Mouse (Mus musculus): ENCODE measurements around the gene Ciapin1. TPM values are rescaled to one million over a fixed set of nuclear protein-coding genes. Genes with fewer than 3 reads are reported as not detected.

Gene Ciapin1
- polyA plus RNA-seq, 2 experiments: 55.2 to 84.3 TPM

DNA sequence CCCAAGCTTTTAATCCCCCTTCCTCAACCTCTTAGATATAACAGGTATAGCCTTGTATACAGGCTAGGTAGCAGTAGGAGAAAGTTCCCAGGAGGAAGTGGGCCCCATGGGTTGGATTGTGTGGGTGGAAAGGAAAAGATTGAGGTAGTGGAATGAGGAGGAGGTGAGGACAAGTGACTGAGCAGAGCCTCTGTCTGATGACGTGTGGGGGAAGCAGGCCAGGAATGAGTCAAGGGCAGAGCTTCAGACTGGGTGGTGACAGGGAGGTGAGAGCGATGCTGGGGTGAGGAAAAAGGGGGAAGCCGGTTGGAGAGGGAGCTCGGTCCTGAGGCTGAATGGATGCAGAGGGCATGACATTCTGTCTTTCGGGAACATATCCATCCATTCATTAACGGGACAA lies 34.6 kb downstream of the Ciapin1 start:
- Histone ChIP-seq H3K4me2 (replicated peaks; ENCODE audit: low read depth, low read length, severe bottlenecking) (no peak overlapping the region), H3K27me3 (ENCODE audit: control insufficient read depth, insufficient read depth, low read length) (no peaks in the 10 kb centered on the region), H3K9ac (ENCODE audit: low read depth, low read length, severe bottlenecking) (no peak overlapping the region), H3K36me3 (ENCODE audit: control insufficient read depth, insufficient read depth, low read length) (no peaks in the 10 kb centered on the region), H3K27ac (replicated peaks; ENCODE audit: low read depth, low read length) (no peak overlapping the region), H3K9me3 (ENCODE audit: control insufficient read depth, low read length) (no peaks in the 10 kb centered on the region), H3K4me1 (ENCODE audit: control insufficient read depth, insufficient read depth, low read length) (no peaks in the 10 kb centered on the region), H3K4me3 (replicated peaks; ENCODE audit: low read length) (no peak overlapping the region)
- no peak for TF ChIP-seq POLR2A (IDR thresholded peaks at IDR 0.05; ENCODE audit: borderline replicate concordance, extremely low read depth, insufficient read depth, insufficient read length)
- WGBS: 59% methylated on average over 6 of the region's 6 CpGs
- DNase-seq (ENCODE audit: low spot score) (no peak), ATAC-seq (ENCODE audit: low FRiP score, low read depth) (no peak)

DNA sequence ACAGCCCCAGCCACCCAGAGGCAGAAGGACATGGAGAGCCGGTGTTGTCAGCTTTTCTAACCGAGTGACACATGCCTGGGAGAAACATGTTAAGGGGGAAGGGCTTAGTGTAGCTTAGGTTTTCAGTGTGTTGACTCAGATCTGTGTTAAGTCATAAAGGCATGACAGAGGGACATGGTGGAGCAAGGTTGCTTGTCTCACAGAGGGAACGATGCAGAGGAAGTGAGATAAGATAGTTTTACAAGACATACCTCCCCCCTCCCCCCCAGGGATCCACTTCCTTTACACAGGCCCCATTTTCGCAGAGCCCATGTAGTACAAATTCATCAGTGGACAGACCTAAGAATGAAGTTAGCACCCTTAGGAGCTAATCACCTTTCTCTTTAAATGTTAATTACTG lies 35.8 kb downstream of the Ciapin1 start:
- Histone ChIP-seq H3K36me3 (ENCODE audit: control insufficient read depth, insufficient read depth, low read length) (no peaks in the 10 kb centered on the region), H3K4me1 (ENCODE audit: control insufficient read depth, insufficient read depth, low read length) (no peaks in the 10 kb centered on the region), H3K27me3 (ENCODE audit: control insufficient read depth, insufficient read depth, low read length) (no peaks in the 10 kb centered on the region), H3K4me3 (replicated peaks; ENCODE audit: low read length) (no peak overlapping the region), H3K4me2 (replicated peaks; ENCODE audit: low read depth, low read length, severe bottlenecking) (no peak overlapping the region), H3K9ac (ENCODE audit: low read depth, low read length, severe bottlenecking) (no peak overlapping the region), H3K9me3 (ENCODE audit: control insufficient read depth, low read length) (no peaks in the 10 kb centered on the region), H3K27ac (replicated peaks; ENCODE audit: low read depth, low read length) (no peak overlapping the region)
- WGBS: 68% methylated on average over 4 of the region's 4 CpGs
- no peak for DNase-seq (ENCODE audit: low spot score)
- TF ChIP-seq POLR2A (IDR thresholded peaks at IDR 0.05; ENCODE audit: borderline replicate concordance, extremely low read depth, insufficient read depth, insufficient read length): no peak
- no peak for ATAC-seq (ENCODE audit: low FRiP score, low read depth)

DNA sequence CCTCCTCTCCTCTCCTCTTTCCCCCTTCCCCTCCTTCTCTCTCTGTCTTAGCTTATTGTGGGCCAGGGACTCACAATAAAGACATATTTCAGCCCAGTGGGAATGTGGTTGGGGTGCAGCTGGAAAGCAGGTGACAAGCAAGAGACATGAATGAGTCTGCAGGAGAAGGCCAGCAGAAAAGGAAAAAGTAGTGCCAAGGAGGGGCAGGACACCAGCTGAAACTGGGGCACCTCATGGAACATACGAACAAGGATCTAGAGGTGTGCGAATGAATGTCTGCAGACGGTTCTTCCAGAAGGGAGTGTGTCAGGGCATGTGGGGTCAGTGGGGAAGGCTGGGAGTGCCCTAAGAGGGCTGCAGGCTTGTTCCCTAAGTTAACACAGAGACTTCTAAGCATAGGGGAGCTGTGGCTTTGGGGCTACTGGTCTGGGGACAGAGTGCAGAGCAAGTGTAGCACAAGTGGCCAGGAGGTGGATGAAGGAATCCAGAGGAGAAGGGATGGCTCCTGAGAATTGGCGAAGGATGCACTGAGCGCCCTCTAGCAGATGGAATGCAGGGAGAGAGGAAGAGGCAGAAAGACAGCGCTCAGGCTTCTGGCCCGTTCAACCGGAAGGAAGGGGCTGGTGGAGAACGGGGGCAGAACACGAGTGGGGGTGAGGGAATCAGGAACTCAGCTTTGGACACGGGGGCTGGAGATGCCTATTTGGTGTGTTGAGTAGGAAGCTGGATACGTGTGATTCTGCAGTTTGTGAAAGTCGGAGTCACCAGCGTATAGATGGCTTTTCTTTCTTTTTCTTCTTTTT lies 36.7 kb downstream of the Ciapin1 start:
- no peak for TF ChIP-seq POLR2A (IDR thresholded peaks at IDR 0.05; ENCODE audit: borderline replicate concordance, extremely low read depth, insufficient read depth, insufficient read length)
- Histone ChIP-seq H3K9ac (ENCODE audit: low read depth, low read length, severe bottlenecking) (no peak overlapping the region), H3K4me1 (ENCODE audit: control insufficient read depth, insufficient read depth, low read length) (no peaks in the 10 kb centered on the region), H3K4me2 (replicated peaks; ENCODE audit: low read depth, low read length, severe bottlenecking) (no peak overlapping the region), H3K36me3 (ENCODE audit: control insufficient read depth, insufficient read depth, low read length) (no peaks in the 10 kb centered on the region), H3K27ac (replicated peaks; ENCODE audit: low read depth, low read length) (no peak overlapping the region), H3K4me3 (replicated peaks; ENCODE audit: low read length) (no peak overlapping the region), H3K27me3 (ENCODE audit: control insufficient read depth, insufficient read depth, low read length) (no peaks in the 10 kb centered on the region), H3K9me3 (ENCODE audit: control insufficient read depth, low read length) (no peaks in the 10 kb centered on the region)
- 44% methylated on average over 14 of the region's 14 CpGs for WGBS
- ATAC-seq (ENCODE audit: low FRiP score, low read depth) (no peak), DNase-seq (ENCODE audit: low spot score) (no peak)

DNA sequence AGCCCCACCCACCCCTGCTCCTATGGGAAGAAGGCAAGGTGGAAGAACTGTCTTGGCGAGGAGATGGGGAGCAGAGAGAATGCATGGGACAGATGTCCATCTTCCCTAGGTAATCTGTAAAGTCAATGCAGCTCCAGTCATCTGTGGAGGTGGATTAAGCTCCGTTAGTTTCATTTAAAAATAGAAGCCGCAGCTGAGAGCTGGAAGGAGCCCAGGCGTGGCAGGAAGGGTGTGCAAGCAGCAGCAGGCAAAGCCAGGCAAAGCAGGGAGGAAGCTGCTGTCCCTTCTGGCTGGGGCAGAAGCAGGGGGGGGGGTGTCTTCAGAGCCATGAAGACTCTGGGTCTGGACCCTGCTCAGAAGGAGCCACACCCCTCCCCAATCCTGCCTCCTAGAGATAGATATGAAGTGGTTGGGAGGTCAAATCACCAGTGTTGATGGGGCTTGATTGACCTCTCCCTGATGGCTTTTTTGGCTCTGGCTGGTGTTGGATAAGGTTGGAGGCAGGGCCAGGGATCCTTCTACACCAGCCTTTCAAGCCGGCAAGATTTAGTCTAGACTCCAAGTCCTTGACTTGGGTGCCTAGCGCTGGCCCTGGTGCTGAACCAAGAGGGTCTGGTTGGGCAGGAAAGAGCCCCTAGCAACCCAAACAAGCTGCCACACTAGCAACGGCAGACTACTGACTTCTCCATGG lies 37.7 kb downstream of the Ciapin1 start:
- Histone ChIP-seq H3K4me2 (replicated peaks; ENCODE audit: low read depth, low read length, severe bottlenecking) (no peak overlapping the region), H3K4me1 (ENCODE audit: control insufficient read depth, insufficient read depth, low read length) (no peaks in the 10 kb centered on the region), H3K27ac (replicated peaks; ENCODE audit: low read depth, low read length) (no peak overlapping the region), H3K36me3 (ENCODE audit: control insufficient read depth, insufficient read depth, low read length) (no peaks in the 10 kb centered on the region), H3K9me3 (ENCODE audit: control insufficient read depth, low read length) (no peaks in the 10 kb centered on the region), H3K4me3 (replicated peaks; ENCODE audit: low read length) (no peak overlapping the region), H3K9ac (ENCODE audit: low read depth, low read length, severe bottlenecking) (no peak overlapping the region), H3K27me3 (ENCODE audit: control insufficient read depth, insufficient read depth, low read length) (no peaks in the 10 kb centered on the region)
- TF ChIP-seq POLR2A (IDR thresholded peaks at IDR 0.05; ENCODE audit: borderline replicate concordance, extremely low read depth, insufficient read depth, insufficient read length): no peak
- ATAC-seq (ENCODE audit: low FRiP score, low read depth) (no peak), DNase-seq (ENCODE audit: low spot score) (peak; percentile 51)
- WGBS: 62% methylated on average over 7 of the region's 7 CpGs

DNA sequence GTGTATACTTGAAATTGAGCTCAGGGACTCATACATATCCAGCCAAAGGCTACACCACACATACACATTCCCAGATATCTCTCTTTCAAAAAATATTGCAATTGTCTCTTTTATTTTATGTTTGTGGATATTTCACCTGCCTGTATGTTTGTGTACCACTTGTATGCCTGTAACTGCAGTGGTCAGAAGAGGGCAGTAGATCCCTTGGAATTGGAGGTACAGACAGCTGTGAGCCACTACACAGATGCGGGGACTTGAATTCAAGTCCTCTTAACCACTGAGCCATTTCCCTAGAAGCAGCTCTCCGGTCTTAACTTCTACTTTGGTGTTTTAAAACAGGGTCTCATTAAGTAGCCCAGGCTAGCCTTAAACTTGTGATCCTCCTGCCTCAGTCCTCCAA lies 43.4 kb downstream of the Ciapin1 start:
- TF ChIP-seq POLR2A (IDR thresholded peaks at IDR 0.05; ENCODE audit: borderline replicate concordance, extremely low read depth, insufficient read depth, insufficient read length): no peak
- H3K36me3 ChIP-seq (ENCODE audit: control insufficient read depth, insufficient read depth, low read length): no peaks in the 10 kb centered on the region
- 98% methylated on average over 2 of the region's 2 CpGs for WGBS
- DNase-seq (ENCODE audit: low spot score) (no peak), ATAC-seq (ENCODE audit: low FRiP score, low read depth) (no peak)
- H3K27ac ChIP-seq (replicated peaks; ENCODE audit: low read depth, low read length): no peak overlapping the region
- no peaks in the 10 kb centered on the region for H3K4me1 ChIP-seq (ENCODE audit: control insufficient read depth, insufficient read depth, low read length)
- no peak overlapping the region for H3K4me3 ChIP-seq (replicated peaks; ENCODE audit: low read length)
- no peaks in the 10 kb centered on the region for H3K9me3 ChIP-seq (ENCODE audit: control insufficient read depth, low read length)
- H3K4me2 ChIP-seq (replicated peaks; ENCODE audit: low read depth, low read length, severe bottlenecking): no peak overlapping the region
- no peaks in the 10 kb centered on the region for H3K27me3 ChIP-seq (ENCODE audit: control insufficient read depth, insufficient read depth, low read length)
- no peak overlapping the region for H3K9ac ChIP-seq (ENCODE audit: low read depth, low read length, severe bottlenecking)
